Mouse (Mus musculus) frontal cortex, adult (tissue): Measurements from ENCODE around the gene Zbtb20.

Source experiments
- ATAC-seq: cut with Nextera tagmentation; 2 replicates; pipeline ENCODE4 v1.9.2; 2017; ENCODE audit warnings: mild to moderate bottlenecking, moderate library complexity, mixed read lengths; ENCODE audit not compliant: low TSS enrichment

Zbtb20 gene

DNA sequence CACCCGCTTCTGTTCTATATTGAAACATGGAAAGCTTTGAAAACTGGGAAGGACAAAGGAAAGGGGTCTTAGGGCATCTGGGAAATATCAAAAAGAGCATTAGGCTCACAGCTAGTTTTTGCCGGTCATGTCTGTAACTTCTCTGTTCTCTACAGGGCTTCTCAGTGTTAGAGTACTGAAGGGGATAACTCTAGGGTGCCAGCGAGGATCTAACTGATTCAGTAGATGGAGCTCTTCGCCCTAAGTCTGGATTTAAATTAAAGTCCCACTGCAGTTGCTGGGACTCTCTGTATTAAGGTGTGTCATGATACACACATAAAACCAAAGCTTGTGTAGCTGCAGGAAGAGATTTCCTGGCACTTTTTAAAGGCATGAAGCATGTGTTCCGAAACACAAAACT lies 634.8 kb downstream of the Zbtb20 start:
- peak; percentile 78 for ATAC-seq

DNA sequence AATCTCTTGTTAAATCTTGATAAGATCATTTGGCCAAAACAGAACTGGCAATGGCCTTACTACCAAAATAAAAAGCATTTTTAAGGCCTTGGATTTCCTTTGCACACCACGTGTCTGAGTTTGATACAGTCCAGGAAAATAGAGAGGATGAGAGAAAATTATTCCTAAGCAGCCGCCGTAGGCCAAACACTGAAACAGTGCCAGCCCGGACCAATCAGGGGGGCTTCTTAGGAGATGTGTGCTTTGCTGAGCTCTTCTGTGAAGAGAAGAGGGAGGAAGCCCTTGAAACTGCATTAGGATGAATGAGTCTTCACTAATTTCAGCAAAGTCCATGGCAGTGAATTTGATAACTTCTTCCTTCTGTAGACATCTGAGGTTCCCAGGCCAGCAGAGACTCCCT lies 635.9 kb downstream of the Zbtb20 start:
- ATAC-seq: no peak

DNA sequence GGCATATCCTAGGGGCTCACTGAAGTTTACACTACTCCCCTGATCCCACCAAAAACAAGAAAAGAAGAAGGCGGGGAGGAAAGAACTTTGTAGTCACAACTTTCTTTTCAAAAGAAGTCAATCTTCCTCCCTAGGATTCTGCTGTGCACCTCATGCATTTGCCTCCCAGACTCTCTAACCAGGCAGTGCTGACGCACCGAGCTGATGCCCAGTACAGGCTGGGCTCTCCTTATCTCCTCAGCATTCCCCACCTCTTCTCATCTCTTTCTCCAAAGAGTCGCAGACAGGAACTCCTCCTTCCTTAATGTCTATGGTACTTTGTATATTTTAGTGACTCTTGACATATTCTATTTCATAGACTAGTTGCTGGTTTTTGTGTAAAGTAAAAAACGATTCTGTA lies 638.3 kb downstream of the Zbtb20 start:
- ATAC-seq: no peak

DNA sequence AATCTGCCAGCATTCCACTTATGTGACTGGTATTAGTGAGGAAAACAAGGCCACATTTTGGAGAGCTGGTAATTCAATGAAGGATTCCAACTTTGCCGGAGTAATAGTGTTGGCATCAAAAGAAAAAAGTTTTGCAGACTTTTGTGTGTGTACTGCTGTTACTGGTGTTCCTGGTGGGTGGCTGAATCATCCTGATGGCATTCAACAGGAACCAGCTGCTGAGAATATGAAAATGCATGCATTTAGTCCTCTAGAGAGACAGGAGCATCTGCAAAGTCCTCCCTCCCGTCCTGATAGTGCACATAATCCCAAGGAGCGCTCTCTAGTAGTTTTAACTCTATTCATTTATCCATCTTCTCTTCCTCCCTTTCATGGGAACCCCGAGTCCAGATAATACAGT lies 639.9 kb downstream of the Zbtb20 start:
- peak; percentile 54 for ATAC-seq

DNA sequence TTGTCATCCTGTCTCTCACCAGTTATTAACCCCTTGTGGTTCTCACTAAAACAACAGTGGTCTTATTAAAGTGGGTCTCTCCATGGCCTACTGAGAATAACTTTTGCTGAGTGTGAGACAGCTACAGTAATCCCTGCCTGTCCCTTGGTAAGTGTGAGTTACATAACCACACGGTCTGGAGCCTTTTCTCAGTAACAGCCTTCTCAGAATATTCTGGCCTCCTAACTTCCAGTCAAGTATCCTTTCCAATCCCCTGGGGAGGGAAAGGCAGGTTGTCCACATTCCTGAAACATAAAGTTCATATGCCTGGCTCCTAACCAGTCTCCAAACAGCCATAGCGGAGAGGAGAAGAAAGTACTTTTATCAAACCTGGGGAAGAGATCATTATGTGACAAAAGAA lies 644.6 kb downstream of the Zbtb20 start:
- peak; percentile 62; the same call in 1 of the 2 replicates for ATAC-seq

DNA sequence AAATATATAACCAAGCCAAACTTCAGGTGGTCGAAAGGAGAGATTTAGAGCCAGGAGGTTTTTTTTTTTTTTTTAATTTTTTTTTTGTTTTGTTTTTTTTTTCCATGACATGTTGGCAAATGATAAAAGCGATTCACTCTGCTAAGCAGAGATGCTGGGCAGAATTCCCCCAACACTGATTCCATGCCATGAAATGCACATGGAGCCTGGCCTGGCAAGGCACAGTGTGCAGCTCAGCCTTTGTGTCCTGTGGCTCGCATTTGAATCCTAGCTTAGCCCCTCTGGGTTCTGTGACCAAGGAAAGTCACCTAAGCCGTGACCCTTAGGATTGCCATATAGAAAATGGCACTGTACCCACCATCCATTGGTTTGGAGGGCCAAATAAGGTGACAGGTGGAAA lies 646.8 kb downstream of the Zbtb20 start:
- ATAC-seq: no peak

DNA sequence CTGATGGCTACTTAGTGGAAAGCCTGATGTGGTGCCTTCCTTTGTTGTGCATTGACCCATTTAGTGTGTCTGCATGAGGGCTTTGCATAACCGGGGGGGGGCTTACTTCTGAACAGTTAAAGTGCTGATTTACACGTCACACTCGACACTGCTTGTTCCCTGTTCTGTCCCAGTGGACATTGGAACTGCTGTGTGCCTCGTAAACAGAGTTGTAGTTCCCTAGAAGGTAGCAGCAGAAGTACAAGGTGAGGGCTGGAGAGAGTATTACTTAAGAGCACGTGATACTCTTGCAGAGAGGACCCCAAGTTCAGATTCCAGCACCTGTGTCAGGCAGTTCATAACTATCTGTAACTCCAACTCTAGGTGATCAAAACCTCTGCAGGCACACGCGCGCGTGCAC lies 648.5 kb downstream of the Zbtb20 start:
- no peak for ATAC-seq

DNA sequence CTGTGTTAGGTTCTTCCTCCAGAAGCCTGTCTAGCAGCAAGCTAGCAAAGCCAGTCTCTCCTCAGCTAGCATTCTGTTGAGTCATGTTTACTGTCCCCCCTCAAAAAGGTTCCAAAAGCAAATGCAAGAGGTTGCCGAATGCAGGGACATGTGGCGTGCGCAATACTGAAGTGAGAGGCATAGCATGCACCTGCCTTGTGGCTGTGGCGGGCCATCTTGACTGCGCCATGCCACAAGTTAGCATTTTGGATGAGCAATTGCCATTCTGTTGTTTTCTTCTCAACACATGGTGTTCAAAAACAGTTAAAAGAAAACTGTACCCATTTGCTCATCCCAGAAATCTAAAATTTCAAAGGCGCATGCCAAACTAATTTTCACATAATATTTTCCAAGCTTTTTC lies 649.9 kb downstream of the Zbtb20 start:
- no peak for ATAC-seq

DNA sequence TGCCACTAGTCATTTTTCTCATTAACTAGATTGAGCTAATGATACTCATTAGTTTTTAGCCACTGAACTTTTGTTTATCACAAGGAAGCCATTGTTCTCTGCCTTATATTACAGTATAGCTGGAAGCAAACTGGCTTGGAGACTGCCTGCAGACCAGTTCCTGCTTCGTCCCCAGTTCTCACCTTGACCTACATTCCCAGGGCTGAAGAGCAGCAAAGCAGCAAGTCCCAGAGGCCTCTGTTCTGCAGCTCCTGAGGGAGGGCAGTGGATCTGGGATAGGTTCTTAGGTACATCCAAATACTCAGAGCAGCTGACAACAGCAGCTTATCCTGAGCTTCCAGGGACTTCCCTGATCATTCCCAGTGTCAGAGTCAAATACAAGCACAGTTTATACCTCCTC lies 652.6 kb downstream of the Zbtb20 start:
- ATAC-seq: no peak

DNA sequence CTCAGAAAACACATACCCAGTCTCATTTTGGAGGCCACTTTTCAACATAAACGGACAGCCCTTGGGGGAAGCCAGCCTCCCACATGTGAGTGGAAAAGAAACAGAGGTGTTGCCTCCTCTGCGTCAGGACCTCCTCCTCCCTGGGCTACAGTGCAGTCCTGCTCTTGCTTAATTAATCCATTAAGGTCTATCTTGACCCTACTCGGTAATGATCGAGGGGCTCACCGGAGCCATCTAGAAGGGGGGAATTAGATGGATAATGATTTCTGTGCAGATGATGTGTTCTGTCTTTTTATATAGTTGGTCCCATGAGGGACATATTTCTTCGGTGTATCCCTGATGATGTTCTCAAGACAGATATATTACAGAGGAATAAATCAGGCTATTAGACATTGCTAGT lies 655.6 kb downstream of the Zbtb20 start:
- ATAC-seq: no peak

DNA sequence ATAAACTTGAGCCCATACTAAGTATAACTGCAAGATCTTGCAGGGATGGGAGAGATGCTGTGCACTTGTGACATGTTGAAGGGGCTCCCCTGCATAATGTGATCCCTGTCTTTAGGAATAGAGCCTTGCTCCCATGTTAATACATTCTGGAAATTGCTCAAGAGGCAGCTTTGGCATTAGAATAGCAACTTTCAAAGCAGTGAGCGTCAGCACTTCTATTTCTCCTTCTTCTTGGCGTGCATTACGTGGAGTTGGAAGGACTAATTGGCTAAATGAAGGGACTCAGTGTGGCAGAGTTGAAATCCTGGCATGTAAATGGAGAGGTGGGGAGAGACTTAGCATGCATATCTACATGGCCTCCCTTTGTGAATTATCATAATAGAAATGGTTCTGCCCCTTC lies 658.4 kb downstream of the Zbtb20 start:
- ATAC-seq: no peak

DNA sequence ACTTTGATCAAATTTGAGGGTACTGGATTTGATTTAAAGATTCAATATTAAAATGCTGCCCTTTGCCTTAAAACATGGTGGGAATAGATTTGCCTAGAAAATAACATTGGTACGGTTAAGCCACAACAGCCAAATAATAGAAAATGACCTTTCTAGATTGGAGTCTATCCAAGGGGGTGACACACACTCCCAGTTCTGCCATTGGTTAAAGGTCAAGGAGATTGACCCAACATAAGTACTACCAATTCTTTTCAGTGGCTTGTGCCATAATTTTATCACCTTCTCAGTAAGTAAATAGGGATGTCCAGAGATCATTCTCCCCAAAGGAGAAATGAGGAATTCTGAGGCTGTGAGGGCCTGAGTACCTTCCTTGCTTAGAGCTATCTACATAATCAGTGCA lies 660.2 kb downstream of the Zbtb20 start:
- no peak for ATAC-seq

DNA sequence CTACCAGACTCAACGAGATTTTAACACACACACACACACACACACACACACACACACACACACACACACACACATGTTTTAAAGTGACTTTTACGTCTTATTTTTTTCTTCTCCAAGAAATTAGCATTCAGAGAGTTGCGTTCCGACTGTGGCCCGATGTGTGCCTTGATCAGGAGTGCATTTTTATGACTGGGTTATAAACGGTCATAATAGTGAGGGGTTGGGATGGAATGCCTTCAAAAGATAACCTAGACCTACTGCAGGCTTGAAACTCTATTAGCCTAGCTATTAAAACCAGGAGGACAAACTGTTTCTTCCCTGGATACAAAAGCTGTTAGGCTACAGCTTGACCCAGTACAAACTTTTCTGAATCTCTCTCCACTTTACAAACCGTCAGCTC lies 661.5 kb downstream of the Zbtb20 start:
- no peak for ATAC-seq

DNA sequence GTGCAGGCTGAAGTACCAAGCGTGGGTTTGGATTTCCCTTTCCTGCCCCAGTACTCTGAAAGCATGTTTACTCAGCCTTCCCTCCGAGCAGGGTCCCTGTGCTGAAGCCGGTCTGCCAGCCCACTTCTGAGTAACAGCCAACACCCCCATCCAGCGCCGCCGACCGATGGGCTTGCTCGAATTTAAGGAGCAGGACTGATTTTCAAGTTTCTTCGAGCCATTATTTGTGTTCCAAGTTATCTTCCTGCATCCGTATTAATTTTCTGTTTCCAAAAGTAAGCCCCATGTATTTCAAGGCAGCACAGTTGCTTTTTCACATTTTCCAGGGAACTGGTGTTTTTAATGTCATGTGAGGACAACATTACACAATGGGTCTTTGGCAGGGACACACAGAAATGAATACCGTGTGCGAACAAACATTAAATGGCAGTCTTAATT lies 664.0 kb downstream of the Zbtb20 start:
- ATAC-seq: peak; percentile 69

DNA sequence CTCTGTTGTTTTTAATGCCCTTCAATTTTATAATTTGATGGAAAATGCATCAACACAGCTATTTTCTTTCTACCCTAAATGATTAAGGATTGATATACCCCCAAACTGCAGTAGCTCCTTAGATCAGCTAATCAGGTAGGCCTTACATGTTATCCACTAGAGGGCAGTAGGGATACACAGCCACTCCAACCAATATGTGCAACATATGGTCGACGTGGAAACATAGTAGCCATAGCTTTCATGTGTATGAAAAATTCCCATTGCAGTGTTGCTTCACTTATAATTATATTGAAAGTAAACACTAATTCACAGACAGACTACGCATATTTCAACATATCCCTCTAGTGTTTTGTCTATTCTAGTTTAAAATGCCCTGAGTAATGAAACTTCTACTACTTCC lies 664.4 kb downstream of the Zbtb20 start:
- peak; percentile 97 for ATAC-seq

DNA sequence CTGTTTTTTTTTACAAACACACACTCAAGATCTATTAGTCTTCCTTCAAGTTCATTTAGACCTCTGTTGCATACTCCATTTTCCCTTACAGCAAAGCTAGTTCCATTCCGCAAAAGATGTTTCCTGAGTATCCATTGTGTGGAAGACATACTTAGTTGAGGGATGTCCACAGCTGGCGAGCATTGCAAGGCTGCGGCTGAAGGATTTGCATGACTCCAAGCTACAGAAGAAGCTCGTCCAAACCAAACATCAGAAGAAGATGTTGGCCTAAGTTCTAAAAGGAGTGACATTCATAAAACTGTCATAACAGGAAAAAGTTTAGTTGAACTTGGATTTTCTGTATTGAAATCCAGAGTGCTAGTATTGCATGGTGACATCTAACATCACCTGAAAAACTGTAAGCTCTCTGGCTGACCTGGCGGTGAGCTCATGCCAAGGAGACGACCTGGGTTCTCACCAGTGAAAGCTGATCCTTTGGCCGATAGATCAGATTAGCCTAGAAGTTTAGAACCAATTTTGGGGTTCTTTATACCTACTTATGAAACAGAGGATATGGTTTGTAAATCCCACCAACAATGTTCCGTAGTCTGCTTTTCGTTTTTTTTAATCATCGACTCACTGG lies 665.0 kb downstream of the Zbtb20 start:
- no peak for ATAC-seq

DNA sequence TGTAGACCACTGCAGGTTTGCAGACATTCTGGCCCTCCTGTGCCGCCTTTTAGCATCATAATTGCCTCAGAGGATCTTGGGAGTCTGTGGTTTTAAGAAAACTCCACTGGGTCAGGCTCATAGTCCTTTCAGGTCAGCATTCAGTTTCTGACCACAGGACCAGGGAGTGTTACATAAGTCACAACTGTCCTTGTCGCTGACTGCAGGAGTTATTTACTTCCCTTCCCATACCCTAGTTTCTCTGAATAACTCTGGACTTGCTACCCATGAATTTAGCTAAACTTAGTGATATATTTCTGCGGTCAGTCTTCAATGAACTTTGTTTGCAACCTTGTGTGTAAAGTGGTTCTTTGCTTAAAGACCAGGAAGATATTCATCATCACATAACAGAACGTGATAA lies 669.6 kb downstream of the Zbtb20 start:
- no peak for ATAC-seq

DNA sequence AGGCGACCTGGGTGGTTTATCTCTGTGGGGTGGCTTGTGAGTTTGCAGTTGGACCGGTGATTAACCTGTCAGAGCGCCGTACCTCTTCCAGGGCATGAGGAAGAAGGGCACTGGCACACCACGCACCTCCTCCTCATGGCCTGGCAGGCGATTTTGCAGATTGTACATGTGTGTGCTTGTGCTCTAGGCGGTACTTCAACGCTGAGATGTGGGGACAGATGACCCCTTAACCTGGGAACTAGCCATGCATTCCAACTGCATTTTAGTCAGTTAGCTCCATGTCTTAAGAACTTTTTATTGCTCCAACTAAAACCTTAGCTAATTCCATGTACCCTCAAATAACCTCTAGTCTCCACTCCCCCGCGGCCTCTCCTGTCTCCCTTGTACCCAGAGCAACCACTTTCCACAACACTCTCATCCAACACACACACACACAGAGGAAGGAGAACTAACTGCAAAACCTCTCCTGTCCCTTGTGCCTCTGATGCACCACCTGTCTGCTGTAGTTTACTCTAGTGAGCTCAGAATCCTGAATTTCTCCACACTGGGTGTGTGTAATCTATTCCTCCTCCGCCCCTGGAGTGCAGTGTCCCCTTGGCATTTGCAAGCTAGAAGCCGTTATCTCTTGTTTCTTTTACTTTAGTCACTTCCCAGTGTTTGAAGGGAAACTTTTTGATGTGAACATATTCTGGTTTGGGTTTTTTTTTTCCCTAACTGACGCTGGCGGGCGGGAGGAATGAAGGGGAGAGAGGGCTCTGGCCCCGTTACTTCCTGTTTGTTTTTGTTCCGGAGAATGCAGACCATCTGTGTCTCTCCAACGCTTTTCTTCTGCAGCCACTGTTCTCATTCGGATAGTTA lies 671.9 kb downstream of the Zbtb20 start:
- ATAC-seq: no peak

DNA sequence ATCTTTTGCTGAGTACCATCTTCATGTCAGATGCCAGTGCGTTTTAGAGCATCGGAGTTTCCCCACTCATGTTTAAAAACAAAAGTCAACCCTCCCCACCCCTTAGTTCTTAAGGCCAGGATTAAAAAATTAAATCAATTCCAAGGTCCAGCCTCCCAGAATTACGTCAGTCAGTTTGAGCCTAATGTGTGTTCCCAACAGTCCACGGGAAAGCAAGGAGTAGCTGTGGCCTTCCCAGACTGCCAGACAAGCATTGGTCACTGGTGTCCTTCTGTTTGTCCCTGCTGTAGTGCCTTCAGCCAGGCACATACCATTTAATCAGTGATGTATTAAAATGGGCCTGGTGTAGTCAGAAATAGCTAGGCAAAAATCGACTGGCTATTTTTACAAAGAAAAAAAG lies 673.1 kb downstream of the Zbtb20 start:
- ATAC-seq: no peak

DNA sequence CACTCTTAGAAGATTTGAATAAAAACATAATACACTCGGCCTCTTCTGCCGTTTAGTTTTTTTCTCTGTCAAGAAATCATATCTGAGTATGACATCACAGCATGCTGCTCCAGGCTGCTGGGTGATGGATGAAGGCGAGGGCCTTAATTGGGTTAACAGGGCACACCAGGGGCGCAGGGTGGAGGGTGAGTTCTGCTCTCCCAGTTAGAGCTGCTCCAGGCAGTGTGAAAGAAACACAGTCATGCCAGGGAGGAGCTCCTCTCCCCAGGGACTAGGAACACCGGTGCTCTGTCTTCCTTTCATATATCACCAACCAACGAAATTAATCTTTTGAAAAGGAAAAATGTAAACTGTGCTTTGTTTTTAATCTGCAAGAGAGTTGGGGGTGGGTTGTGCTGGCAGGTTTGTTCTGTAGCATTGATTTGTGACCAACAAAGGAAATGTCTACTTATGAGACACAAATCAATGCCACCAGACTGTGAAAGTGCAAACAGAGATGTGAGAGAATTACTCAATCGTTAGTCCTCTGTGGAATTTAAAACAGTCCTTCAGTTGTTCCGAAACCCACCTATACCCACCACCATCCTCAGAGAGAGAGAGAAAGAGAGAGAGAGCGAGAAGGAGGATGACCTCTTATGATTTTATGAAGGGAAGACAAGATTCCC lies 673.9 kb downstream of the Zbtb20 start:
- ATAC-seq: no peak

DNA sequence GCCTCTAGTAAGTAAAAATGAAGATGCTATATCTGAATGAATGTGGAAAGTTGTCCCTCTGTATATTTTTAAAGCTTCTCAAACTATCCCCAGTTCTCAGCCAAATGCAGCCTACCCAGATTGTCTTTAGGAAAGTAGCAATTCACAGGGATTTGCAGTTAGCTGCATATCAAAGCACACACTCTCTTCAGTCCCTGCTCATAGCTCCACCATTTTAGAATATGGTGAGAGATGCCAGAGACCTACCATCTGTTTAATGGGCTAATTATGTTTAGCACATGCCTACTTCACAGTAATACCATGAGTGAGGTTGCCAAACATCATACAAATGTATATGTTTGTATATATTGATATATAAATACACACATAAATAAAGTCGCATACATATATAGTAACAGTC lies 676.8 kb downstream of the Zbtb20 start:
- ATAC-seq: peak; percentile 69

DNA sequence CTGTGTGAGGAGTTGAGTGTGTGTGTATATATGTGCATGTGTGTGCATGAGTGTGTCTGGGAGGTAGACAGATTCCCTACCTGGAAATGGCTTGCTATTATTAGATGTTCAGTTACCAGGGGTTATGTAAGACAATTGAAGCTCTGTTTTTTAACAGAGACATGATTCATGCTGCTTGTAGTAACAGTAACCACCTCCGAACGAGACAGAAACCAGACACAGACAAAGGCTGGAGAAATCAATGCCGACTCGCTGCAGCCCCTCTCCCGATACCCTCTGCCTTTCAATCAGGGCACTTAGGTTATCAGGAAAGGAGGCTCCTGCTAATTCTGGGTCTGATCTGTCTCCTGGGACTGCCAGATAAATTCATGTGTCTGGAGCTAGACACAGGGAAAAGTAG lies 681.7 kb downstream of the Zbtb20 start:
- peak; percentile 67 for ATAC-seq

DNA sequence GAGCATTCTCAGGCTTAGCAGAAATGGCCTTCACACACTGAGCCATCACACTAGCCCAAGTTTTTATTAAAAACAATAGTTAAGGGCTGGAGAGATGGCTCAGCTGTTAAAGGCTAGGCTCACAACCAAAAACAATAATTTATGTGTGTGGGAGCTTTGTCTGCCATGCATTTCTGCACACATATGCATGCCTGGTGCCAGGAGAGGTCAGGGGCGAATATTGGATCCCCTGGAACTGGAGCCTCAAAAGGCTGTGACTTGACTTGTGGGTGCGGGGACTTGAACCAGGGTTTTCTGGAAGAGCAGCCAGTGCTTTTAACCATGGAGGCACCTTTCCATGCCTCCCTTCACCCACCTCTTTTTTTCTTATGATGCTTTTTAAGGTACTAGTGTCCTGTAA lies 685.6 kb downstream of the Zbtb20 start:
- no peak for ATAC-seq
